Mouse (Mus musculus) limb, embryonic 14.5 days (tissue): ENCODE measurements around the gene Nkx1-2. TPM values are rescaled to one million over a fixed set of nuclear protein-coding genes. Genes with fewer than 3 reads are reported as not detected.
A peak's percentile ranks its signal among the peaks of the same experiment; 100 is the strongest.

Experiments used
- ATAC-seq: fragments of 200-750 bp; cut with Nextera tagmentation; 2 replicates; pipeline ENCODE4 v1.8.0; 2017; ENCODE audit warnings: low read depth, moderate number of reproducible peaks, moderate TSS enrichment; ENCODE audit not compliant: low FRiP score
- DNase-seq: peaks from one replicate; pipeline ENCODE4 v3.0.0-alpha.2; 2015; ENCODE audit warnings: low spot score
- H3K27ac ChIP-seq: fragments of 300-500 bp; sonication (generic); replicated peaks from 2 replicates; pipeline ENCODE4 v1.5.1; 2014; ENCODE audit warnings: low read depth, mild to moderate bottlenecking, low read length, moderate library complexity, mixed read lengths
- H3K27me3 ChIP-seq: fragments of 300-500 bp; sonication (generic); 2 replicates; pipeline ENCODE4 v1.6.1; 2014; ENCODE audit warnings: low read length, mixed read lengths; ENCODE audit not compliant: control insufficient read depth, insufficient read depth
- H3K36me3 ChIP-seq: fragments of 300-500 bp; sonication (generic); 2 replicates; pipeline ENCODE4 v1.6.1; 2014; ENCODE audit warnings: mild to moderate bottlenecking, low read length, moderate library complexity, mixed read lengths; ENCODE audit not compliant: control insufficient read depth, insufficient read depth
- H3K4me1 ChIP-seq: fragments of 300-500 bp; sonication (generic); 2 replicates; pipeline ENCODE4 v1.6.1; 2014; ENCODE audit warnings: antibody characterized with exemption, low read length, mixed read lengths; ENCODE audit not compliant: control insufficient read depth, insufficient read depth
- H3K4me2 ChIP-seq: fragments of 300-500 bp; sonication (generic); replicated peaks from 2 replicates; pipeline ENCODE4 v1.6.1; 2014; ENCODE audit warnings: low read depth, mild to moderate bottlenecking, low read length, moderate library complexity; ENCODE audit not compliant: severe bottlenecking
- H3K4me3 ChIP-seq: fragments of 300-500 bp; sonication (generic); replicated peaks from 2 replicates; pipeline ENCODE4 v1.5.1; 2014; ENCODE audit warnings: low read length
- H3K9ac ChIP-seq: fragments of 300-500 bp; sonication (generic); 2 replicates; pipeline ENCODE4 v1.6.1; 2014; ENCODE audit warnings: mild to moderate bottlenecking, low read depth, low read length, moderate library complexity; ENCODE audit not compliant: severe bottlenecking
- H3K9me3 ChIP-seq: fragments of 300-500 bp; sonication (generic); 2 replicates; pipeline ENCODE4 v1.6.1; 2016; ENCODE audit warnings: low read length; ENCODE audit not compliant: control insufficient read depth
- POLR2A ChIP-seq: fragments of 200-500 bp; IDR thresholded peaks from 2 replicates; pipeline ENCODE4 v1.8.0; 2012; ENCODE audit warnings: inconsistent platforms, mild to moderate bottlenecking, moderate library complexity, borderline replicate concordance; ENCODE audit not compliant: insufficient read depth, insufficient read length; ENCODE audit errors: extremely low read depth
- WGBS: fragments of 180-500 bp; shearing (Covaris S2); extraction: QIAGEN DNeasy Blood & Tissue Kit; methylation state at CpG from one replicate; pipeline ENCODE4 v1.1.7; 2014; 5-methylcytosine and 5-hydroxymethylcytosine counted together
- polyA plus RNA-seq, 2 experiments: library from polyadenylated mRNA; depleted of rRNA in 1 of 2; stranded (reverse) in 1 of 2; unstranded in 1 of 2; fragments of >200 nt; fragmentation: Nextera tagmentation in 1 of 2; extraction: Ambion mirVana in 1 of 2; gene quantifications; 2 replicates each; pipeline versions ENCODE4 v1.2.1 to v1.2.3; 2012 to 2014

Gene Nkx1-2
- polyA plus RNA-seq, 2 experiments: 0.08 to 0.10 TPM

DNA sequence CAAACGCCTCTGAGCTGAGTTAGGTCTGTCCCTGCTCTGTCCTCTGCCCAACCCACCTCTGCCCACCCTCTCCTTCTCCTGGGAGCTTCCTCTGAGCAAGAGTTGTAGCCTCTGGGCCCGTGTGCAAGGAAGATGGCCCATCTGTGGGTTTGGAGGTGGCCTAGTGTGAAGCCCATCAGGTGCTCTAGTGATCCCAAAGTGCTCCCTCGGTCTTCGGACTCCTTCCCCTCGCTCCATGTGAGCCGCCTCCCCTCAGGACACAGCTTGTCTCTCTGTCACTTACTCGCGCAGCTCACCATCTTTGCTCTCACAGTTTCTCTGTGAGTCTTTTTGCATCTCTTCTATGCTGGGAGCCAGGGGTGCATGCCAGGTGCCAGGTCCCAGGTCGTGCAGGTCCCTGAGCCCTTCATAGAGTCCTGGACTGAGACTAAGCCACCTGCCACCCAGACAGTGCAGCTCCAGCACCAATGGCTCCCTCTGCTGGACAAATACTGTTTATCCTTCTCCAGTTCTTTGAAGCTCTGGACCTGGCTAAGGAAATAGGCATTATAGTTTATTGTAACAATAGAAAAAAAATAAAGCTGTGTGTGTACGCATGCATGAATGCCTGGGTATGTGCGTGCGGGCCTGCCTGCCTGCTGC is 39.1 kb upstream of the Nkx1-2 start:
- Histone ChIP-seq H3K27me3 (no peaks in the 10 kb centered on the region), H3K27ac (no peak overlapping the region), H3K4me1 (no peaks in the 10 kb centered on the region), H3K9ac (no peak overlapping the region), H3K4me3 (no peak overlapping the region), H3K36me3 (no peaks in the 10 kb centered on the region), H3K4me2 (no peak overlapping the region), H3K9me3 (no peaks in the 10 kb centered on the region)
- ATAC-seq: no peak
- no peak for TF ChIP-seq POLR2A
- 59% methylated on average over 12 of the region's 12 CpGs for WGBS
- DNase-seq: peak; percentile 81

GRCm38 (mm10) chr7:132637292-132637691 is 37.9 kb upstream of the Nkx1-2 start:
- no peak overlapping the region for H3K4me2 ChIP-seq
- no peak overlapping the region for H3K4me3 ChIP-seq
- H3K27me3 ChIP-seq: no peaks in the 10 kb centered on the region
- WGBS: 27% methylated on average over 12 of the region's 12 CpGs
- no peaks in the 10 kb centered on the region for H3K4me1 ChIP-seq
- no peak for ATAC-seq
- H3K9ac ChIP-seq: no peak overlapping the region
- no peak for DNase-seq
- no peak for TF ChIP-seq POLR2A
- no peak overlapping the region for H3K27ac ChIP-seq
- no peaks in the 10 kb centered on the region for H3K36me3 ChIP-seq
- H3K9me3 ChIP-seq: no peaks in the 10 kb centered on the region

DNA sequence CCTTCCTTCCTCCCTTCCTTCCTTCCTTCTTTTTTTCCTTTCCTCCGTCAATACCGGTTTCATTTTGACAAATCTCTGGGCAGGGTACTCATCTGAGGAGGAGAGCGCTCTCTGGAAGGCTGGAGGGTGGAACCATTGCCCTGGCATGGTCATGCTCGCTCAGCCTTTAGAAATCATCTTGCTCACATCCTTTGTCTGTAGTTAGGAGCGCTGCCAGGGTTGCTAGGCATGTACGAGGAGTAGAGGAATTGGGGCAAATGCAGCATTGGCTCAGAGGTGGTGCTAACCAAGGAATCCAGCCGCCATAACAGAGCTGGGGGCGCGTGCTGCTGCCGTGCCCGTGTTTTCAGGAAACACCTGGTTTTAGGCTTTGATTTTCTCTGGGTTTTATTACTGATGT is 31.9 kb upstream of the Nkx1-2 start:
- no peak for TF ChIP-seq POLR2A

GRCm38 (mm10) chr7:132627448-132627847 is 28.0 kb upstream of the Nkx1-2 start:
- H3K36me3 ChIP-seq: no peaks in the 10 kb centered on the region

More for the DNA sequence above, 31.9 kb upstream of the Nkx1-2 start:
- Histone ChIP-seq H3K27me3 (no peaks in the 10 kb centered on the region), H3K4me3 (no peak overlapping the region), H3K9ac (no peak overlapping the region), H3K9me3 (no peaks in the 10 kb centered on the region), H3K4me2 (no peak overlapping the region), H3K27ac (no peak overlapping the region), H3K36me3 (no peaks in the 10 kb centered on the region), H3K4me1 (no peaks in the 10 kb centered on the region)
- 70% methylated on average over 11 of the region's 11 CpGs for WGBS
- ATAC-seq: no peak
- no peak for DNase-seq

GRCm38 (mm10) chr7:132626174-132626573 is 26.7 kb upstream of the Nkx1-2 start:
- Histone ChIP-seq H3K27me3 (no peaks in the 10 kb centered on the region), H3K4me2 (no peak overlapping the region), H3K9ac (no peak overlapping the region), H3K4me3 (no peak overlapping the region), H3K9me3 (no peaks in the 10 kb centered on the region), H3K27ac (no peak overlapping the region), H3K36me3 (no peaks in the 10 kb centered on the region), H3K4me1 (no peaks in the 10 kb centered on the region)
- ATAC-seq: no peak
- TF ChIP-seq POLR2A: no peak
- DNase-seq: no peak
- WGBS: 25% methylated on average over 4 of the region's 4 CpGs

More at GRCm38 (mm10) chr7:132627448-132627847, 28.0 kb upstream of the Nkx1-2 start:
- ATAC-seq (no peak), DNase-seq (no peak)
- H3K27ac ChIP-seq: no peak overlapping the region
- 75% methylated on average over 3 of the region's 3 CpGs for WGBS
- H3K4me3 ChIP-seq: no peak overlapping the region
- H3K9ac ChIP-seq: no peak overlapping the region
- H3K4me1 ChIP-seq: no peaks in the 10 kb centered on the region
- H3K27me3 ChIP-seq: no peaks in the 10 kb centered on the region
- H3K9me3 ChIP-seq: no peaks in the 10 kb centered on the region
- no peak overlapping the region for H3K4me2 ChIP-seq
- TF ChIP-seq POLR2A: no peak
